Comparison of ENCODE assay signal across 8 mouse cellular contexts in the genomic region with DNA sequence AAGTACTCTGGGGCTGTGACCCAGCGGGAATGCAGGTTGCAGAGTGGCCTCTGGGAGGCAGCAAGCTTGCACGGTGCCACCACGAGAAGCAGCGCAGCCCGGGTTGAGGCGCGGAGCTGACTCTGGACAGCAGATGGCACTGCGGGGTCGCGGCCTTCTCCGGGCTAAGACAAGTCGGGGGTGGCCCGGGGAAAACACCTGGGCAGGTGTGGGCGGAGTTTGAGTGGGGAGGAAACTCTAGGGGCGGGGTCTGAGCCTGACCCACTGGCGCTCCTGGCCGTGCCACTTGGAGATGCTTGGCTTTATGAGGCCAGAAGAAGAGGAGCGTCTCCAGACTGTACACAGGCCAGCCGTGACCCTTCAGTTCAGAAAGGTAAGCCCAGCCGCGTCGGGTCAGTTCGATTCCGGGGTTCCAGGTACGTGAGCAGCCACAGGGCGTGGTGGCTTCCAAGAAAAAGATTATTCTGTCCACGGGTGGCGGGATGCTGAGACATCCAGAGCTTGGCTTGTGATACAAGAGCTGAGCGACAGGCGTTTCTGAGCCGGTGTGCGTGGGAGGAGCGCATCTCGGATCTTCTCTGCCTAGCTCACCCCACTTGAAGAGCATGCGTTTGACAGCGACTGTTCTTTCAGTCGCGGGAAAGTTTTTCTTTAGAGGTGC. TPM values are rescaled to one million over a fixed set of nuclear protein-coding genes. Genes with fewer than 3 reads are reported as not detected.
A peak's percentile ranks its signal among the peaks of the same experiment; 100 is the strongest.
DNase-seq lines count a peak whose midpoint lies in the region.

A gene (plus strand): TSS at position 309 of the 661 bp plus-strand sequence.

- H3K36me3 ChIP-seq in megakaryocyte, embryonic 14.5 days (replicated peaks; ENCODE audit: low read length): no peaks in the 10 kb centered on the region

- H3K4me3 ChIP-seq in megakaryocyte, embryonic 14.5 days (replicated peaks): peak within 1 kb of the TSS; percentile 87

- H3K9me3 ChIP-seq in megakaryocyte, embryonic 14.5 days: no peaks in the 10 kb centered on the region

- DNase-seq in WW6 (ENCODE audit: low read depth, low spot score): peak; percentile 82
- DNase-seq in cerebellum, postnatal 4 days (ENCODE audit: low spot score in 2 of 2): peak; percentile 89 to 93
- DNase-seq in gastrocnemius, postnatal 10 days: peak; percentile 84
- peak; percentile 82 for DNase-seq in induced T-regulatory cell, adult 2 months (ENCODE audit: low read depth)
- peak; percentile 81 to 82 for DNase-seq in left cerebral cortex, adult 8-10 months (ENCODE audit: low spot score in 2 of 2)
- DNase-seq in right cerebral cortex, adult 2 months (ENCODE audit: low spot score in 2 of 2): peak; percentile 88 to 89
- DNase-seq in urinary bladder, postnatal 10 days (ENCODE audit: low spot score): peak; percentile 83

- peaks cover 44% of the 10 kb centered on the region for H3K27me3 ChIP-seq in megakaryocyte, embryonic 14.5 days (replicated peaks)

- peaks cover 18% of the 10 kb centered on the region for H3K4me1 ChIP-seq in megakaryocyte, embryonic 14.5 days

RNA-seq across cellular contexts. Expression of the gene that starts here (rescaled TPM):
- total RNA-seq in gastrocnemius, postnatal 10 days (2021): not detected
- under 1 TPM; 0.21 to 0.38 (median 0.30) TPM for total RNA-seq in left cerebral cortex, adult 8-10 months (2022)
- 0.15 TPM in 1 of 2 replicates, not detected in the other for polyA plus RNA-seq in megakaryocyte, embryonic 14.5 days (2012; ENCODE audit: insufficient read depth, low replicate concordance)

Comparison
In these comparisons a context has a peak if more than half of its experiments do, and no peak if none do; other contexts are left out.
1. Peak in every context shown above with its lines: DNase-seq and H3K4me3 ChIP-seq.
2. Peak in DNase-seq in gastrocnemius, postnatal 10 days; RNA of the gene not detected or under 1 TPM.
3. Peak in DNase-seq in left cerebral cortex, adult 8-10 months; RNA of the gene not detected or under 1 TPM.